Mouse (Mus musculus) heart, postnatal 0 days (tissue): ENCODE results near the gene Plpp3. TPM values are rescaled to one million over a fixed set of nuclear protein-coding genes. Genes with fewer than 3 reads are reported as not detected.

Experiments
- ATAC-seq: fragments of 200-750 bp; cut with Nextera tagmentation; 2 replicates; pipeline ENCODE4 v1.8.0; 2017; ENCODE audit warnings: low read depth, moderate number of reproducible peaks, moderate library complexity; ENCODE audit not compliant: insufficient read depth
- DNase-seq: peaks from one replicate; pipeline ENCODE4 v3.0.0-alpha.2; 2016; ENCODE audit warnings: low spot score
- H3K27ac ChIP-seq: fragments of 300-500 bp; sonication (generic); 2 replicates; pipeline ENCODE4 v1.5.1; 2014; ENCODE audit warnings: low read depth, mild to moderate bottlenecking
- H3K27me3 ChIP-seq: fragments of 300-500 bp; sonication (generic); 2 replicates; pipeline ENCODE4 v1.6.1; 2014; ENCODE audit warnings: low read length, mixed read lengths; ENCODE audit not compliant: control insufficient read depth, insufficient read depth
- H3K36me3 ChIP-seq: fragments of 300-500 bp; sonication (generic); replicated peaks from 2 replicates; pipeline ENCODE4 v1.6.1; 2014; ENCODE audit warnings: low read length, mixed read lengths; ENCODE audit not compliant: control insufficient read depth, insufficient read depth
- H3K4me1 ChIP-seq: fragments of 300-500 bp; sonication (generic); 2 replicates; pipeline ENCODE4 v1.6.1; 2014; ENCODE audit warnings: antibody characterized with exemption; ENCODE audit not compliant: control insufficient read depth, insufficient read depth
- H3K4me2 ChIP-seq: fragments of 300-500 bp; sonication (generic); 2 replicates; pipeline ENCODE4 v1.6.1; 2014; ENCODE audit warnings: low read depth, mild to moderate bottlenecking, low read length, moderate library complexity
- H3K4me3 ChIP-seq: fragments of 300-500 bp; sonication (generic); 2 replicates; pipeline ENCODE4 v1.5.1; 2014; ENCODE audit warnings: low read depth, low read length
- H3K9ac ChIP-seq: fragments of 300-500 bp; sonication (generic); replicated peaks from 2 replicates; pipeline ENCODE4 v1.6.1; 2014; ENCODE audit warnings: low read depth, low read length, mixed read lengths
- H3K9me3 ChIP-seq: fragments of 300-500 bp; sonication (generic); replicated peaks from 2 replicates; pipeline ENCODE4 v1.6.1; 2016; ENCODE audit warnings: low read length; ENCODE audit not compliant: control insufficient read depth
- CTCF ChIP-seq: IDR thresholded peaks from 2 replicates; pipeline ENCODE4 v1.5.1; 2016; ENCODE audit warnings: antibody characterized with exemption, control low read depth, low read depth
- EP300 ChIP-seq: IDR thresholded peaks from 2 replicates; pipeline ENCODE4 v1.6.1; 2016; ENCODE audit warnings: antibody characterized with exemption, low read depth
- WGBS: fragments of 180-500 bp; shearing (Covaris S2); extraction: QIAGEN DNeasy Blood & Tissue Kit; methylation state at CpG from one replicate; pipeline ENCODE4 v1.1.7; 2014; 5-methylcytosine and 5-hydroxymethylcytosine counted together
- polyA plus RNA-seq: library from polyadenylated mRNA; unstranded; fragments of >200 nt; fragmentation: Nextera tagmentation; extraction: Ambion mirVana; gene quantifications from 2 replicates; pipeline ENCODE4 v1.2.1, GENCODE M21; 2015
- total RNA-seq: library from RNA; depleted of rRNA; stranded (reverse); fragments of >200 nt; gene quantifications from 2 replicates; pipeline ENCODE4 v1.2.3, GENCODE M21; 2014; ENCODE audit warnings: low replicate concordance

Gene Plpp3
- total and polyA plus RNA-seq, 2 experiments from 2014 or later, result 56.4 to 57.0 TPM

DNA sequence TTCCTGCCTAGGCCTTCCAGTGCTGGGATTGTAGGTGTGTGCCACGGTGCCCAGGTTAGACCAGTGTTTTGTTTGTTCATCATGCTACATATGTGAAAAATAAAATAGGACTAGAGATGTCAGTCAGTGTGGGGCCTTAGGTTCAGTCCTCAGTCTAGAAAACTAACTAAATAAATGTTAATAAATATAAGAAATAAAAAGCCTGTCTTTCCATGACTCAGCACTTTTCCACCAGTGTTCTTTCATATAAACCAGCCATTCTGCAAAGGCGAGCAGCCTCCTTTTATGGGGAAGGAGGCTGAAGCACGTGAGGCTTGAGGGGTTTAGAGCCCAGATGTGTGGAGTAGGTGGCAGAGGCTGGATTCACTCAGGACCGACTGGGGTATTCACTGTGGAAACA is 50.5 kb downstream of the Plpp3 start:
- peaks cover 18% of the 10 kb centered on the region; the same call in 1 of the 2 replicates for H3K4me1 ChIP-seq
- TF ChIP-seq EP300 (no peak), CTCF (no peak)
- no peaks in the 10 kb centered on the region for H3K9me3 ChIP-seq
- H3K9ac ChIP-seq, result no peak overlapping the region
- whole genome bisulfite sequencing, result 85% methylated on average over 4 of the region's 4 CpGs
- DNase-seq (no peak), ATAC-seq (no peak)
- H3K36me3 ChIP-seq, result peaks cover 36% of the 10 kb centered on the region
- no peak overlapping the region for H3K27ac ChIP-seq
- H3K4me3 ChIP-seq, result no peak overlapping the region
- H3K4me2 ChIP-seq, result no peak overlapping the region
- H3K27me3 ChIP-seq, result no peaks in the 10 kb centered on the region

DNA sequence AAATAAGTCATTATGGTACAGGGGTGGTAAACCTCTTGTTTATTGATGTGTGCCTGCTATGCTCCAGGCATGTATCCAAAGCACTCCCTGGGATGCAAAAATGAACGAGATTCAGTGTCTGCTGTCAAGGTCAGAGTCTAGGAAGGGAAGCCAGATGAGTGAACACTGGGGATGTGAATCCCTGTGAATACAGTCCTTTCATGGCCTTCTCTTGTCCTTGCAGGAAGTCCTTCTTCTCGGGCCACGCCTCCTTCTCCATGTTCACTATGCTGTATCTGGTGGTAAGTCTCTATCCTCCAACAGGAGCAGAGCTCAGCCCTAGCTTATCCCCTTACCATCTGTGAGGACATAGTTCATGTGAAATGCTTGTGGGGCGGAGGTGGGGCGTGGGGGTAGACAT is 51.8 kb downstream of the Plpp3 start:
- H3K9me3 ChIP-seq, result no peaks in the 10 kb centered on the region
- peaks cover 36% of the 10 kb centered on the region for H3K36me3 ChIP-seq
- WGBS, result 83% methylated on average over 5 of the region's 5 CpGs
- H3K9ac ChIP-seq, result no peak overlapping the region
- no peak for TF ChIP-seq CTCF
- TF ChIP-seq EP300, result no peak
- no peaks in the 10 kb centered on the region for H3K27me3 ChIP-seq
- DNase-seq (no peak), ATAC-seq (no peak)
- peaks cover 18% of the 10 kb centered on the region; the same call in 1 of the 2 replicates for H3K4me1 ChIP-seq
- no peak overlapping the region for H3K27ac ChIP-seq
- no peak overlapping the region for H3K4me2 ChIP-seq
- H3K4me3 ChIP-seq, result no peak overlapping the region

DNA sequence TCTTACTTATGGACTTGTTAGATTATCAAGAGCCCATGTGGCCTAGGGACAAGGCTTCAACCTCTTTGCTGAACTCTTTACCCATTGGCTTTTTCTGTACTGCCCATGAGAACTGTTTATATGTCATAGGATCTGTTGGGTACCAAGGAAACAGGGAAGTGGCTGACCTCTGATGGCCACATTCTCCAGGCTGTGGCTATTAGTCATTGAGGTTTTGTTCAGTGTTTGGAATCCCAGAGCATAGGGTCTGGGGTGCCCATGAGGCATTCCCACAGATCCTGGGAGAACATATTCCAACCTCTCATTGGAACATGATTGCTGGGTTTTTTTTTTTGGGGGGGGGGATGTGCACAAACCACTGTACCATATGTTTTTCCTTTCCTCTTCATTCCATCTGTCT is 56.2 kb downstream of the Plpp3 start:
- Histone ChIP-seq H3K9me3 (no peaks in the 10 kb centered on the region), H3K4me2 (no peak overlapping the region), H3K27ac (no peak overlapping the region), H3K36me3 (peaks cover 45% of the 10 kb centered on the region), H3K27me3 (no peaks in the 10 kb centered on the region), H3K4me1 (peaks cover 5% of the 10 kb centered on the region; the same call in 1 of the 2 replicates), H3K4me3 (no peak overlapping the region), H3K9ac (no peak overlapping the region)
- TF ChIP-seq EP300, result no peak
- no peak for TF ChIP-seq CTCF
- no peak for DNase-seq
- no peak for ATAC-seq

DNA sequence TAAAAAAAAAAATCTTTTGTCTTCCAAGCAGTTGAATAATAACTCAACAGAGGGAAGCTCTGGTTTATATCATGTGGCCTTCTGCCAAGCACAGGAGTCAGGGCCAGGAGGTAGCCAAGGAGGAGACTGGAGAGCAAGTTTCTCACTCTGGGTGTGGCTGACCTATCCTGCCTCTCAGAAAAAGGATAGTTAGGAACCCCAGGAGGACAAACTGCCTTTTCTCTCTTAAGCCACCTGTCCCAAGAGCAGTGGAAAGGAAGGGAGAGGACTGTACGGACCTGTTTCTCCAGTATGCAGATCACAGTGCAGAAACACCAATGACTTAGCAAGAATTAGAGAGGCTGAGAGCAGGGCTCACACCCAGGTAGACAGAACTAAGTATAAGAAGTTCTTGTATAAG is 57.3 kb downstream of the Plpp3 start:
- no peak for DNase-seq
- no peak overlapping the region for H3K27ac ChIP-seq
- TF ChIP-seq CTCF (no peak), EP300 (no peak)
- peaks cover 5% of the 10 kb centered on the region; the same call in 1 of the 2 replicates for H3K4me1 ChIP-seq
- H3K27me3 ChIP-seq, result no peaks in the 10 kb centered on the region
- H3K4me3 ChIP-seq, result no peak overlapping the region
- no peak overlapping the region for H3K9ac ChIP-seq
- peaks cover 41% of the 10 kb centered on the region for H3K36me3 ChIP-seq
- 53% methylated on average over 1 of the region's 1 CpGs for WGBS
- no peak for ATAC-seq
- H3K4me2 ChIP-seq, result no peak overlapping the region
- no peaks in the 10 kb centered on the region for H3K9me3 ChIP-seq

DNA sequence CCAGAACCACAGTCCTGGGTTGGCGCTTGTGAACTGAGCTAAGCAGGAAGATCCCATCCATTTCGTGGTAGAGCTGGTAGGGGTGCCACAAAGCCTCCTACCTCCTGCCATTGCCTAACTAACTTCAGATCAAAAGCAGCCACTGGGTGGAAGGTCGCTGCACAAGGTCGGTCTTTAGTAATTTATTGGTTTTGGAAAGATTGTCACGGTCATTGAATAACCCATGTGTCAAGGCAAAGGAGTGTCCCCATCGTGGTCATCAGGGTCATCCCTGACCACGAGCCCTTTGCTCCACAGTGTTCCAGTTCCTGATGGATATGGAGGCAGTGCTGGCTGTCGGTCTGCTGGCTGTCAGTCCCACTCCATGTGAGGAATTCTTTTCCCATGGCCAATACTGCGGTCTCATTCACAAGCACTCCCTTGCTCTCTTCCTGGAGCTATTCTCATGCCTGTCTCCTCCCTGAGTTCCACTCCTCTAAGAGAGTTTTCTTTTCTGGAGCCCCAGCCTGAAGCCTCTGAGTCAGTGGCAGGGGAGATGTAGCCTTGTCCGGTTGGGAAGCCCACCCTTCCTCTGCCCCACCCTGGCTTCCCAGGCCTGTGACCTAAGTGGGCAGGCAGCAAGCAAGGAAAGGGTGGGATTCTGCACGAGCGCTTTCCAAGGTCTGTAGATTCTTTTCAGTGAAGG is 58.7 kb downstream of the Plpp3 start:
- H3K9ac ChIP-seq, result no peak overlapping the region
- peak overlapping the region; percentile 58 for H3K27ac ChIP-seq

DNA sequence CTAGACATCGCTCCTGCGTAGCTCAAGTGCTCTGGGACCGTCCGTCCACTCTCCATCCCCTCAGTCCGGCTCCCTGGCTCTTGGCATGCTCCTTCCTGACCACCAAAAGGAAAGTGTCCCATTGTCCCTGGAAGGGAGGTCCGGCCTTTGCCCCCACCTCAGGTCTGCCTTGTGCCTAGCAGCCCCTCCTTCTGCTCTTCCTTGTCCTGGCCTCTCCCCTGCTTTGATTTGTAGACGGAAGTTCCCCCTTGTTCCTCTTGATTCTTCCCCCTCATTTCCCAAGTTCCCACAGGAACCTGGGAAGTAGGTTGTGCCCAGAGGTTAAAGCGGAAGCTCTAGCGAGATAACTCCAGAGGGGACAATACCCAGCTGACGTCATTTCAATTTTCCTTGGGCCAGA is 61.1 kb downstream of the Plpp3 start:
- Histone ChIP-seq H3K9me3 (no peaks in the 10 kb centered on the region), H3K9ac (no peak overlapping the region), H3K27ac (no peak overlapping the region), H3K27me3 (no peaks in the 10 kb centered on the region), H3K4me1 (peaks cover 5% of the 10 kb centered on the region; the same call in 1 of the 2 replicates), H3K4me3 (no peak overlapping the region), H3K36me3 (peaks cover 48% of the 10 kb centered on the region), H3K4me2 (no peak overlapping the region)
- ATAC-seq, result peak; percentile 52
- DNase-seq, result peak; percentile 30
- no peak for TF ChIP-seq CTCF
- TF ChIP-seq EP300, result peak; percentile 82; the same call in 1 of the 2 replicates
- WGBS, result 59% methylated on average over 10 of the region's 10 CpGs

More for the DNA sequence above, 58.7 kb downstream of the Plpp3 start:
- TF ChIP-seq CTCF, result no peak
- no peak for TF ChIP-seq EP300
- H3K4me3 ChIP-seq, result no peak overlapping the region
- no peaks in the 10 kb centered on the region for H3K9me3 ChIP-seq
- peaks cover 5% of the 10 kb centered on the region; the same call in 1 of the 2 replicates for H3K4me1 ChIP-seq
- no peak overlapping the region for H3K4me2 ChIP-seq
- H3K36me3 ChIP-seq, result peaks cover 44% of the 10 kb centered on the region
- no peak for DNase-seq
- peak; percentile 47; the same call in 1 of the 2 replicates for ATAC-seq
- H3K27me3 ChIP-seq, result no peaks in the 10 kb centered on the region
- WGBS, result 65% methylated on average over 12 of the region's 12 CpGs
